Mouse (Mus musculus): ENCODE data around the gene Plac9a.
"Not testable (repeated sequence)": the region's sequence is repeated elsewhere in the genome, so short reads cannot be mapped to it uniquely, and the experiment has no call there.

Gene Plac9a

GRCm38 (mm10) chr14:25903000-25903399 is at the start of gene Plac9a:
Gene Plac9a (minus strand): TSS chr14:25903100.
- DNase-seq (ENCODE audit: low read depth, low spot score): not testable (repeated sequence)

- not testable (repeated sequence) for DNase-seq (ENCODE audit: low read depth, low spot score)
Observed at GRCm38 (mm10) chr14:25938004-25938403, 35.1 kb upstream of the Plac9a start, which contains the start of gene Cphx1. Gene Cphx1 (plus strand): TSS chr14:25938304.

- not testable (repeated sequence) for DNase-seq (ENCODE audit: low read depth, low spot score)
Observed at GRCm38 (mm10) chr14:25936867-25937630, 34.1 kb upstream of the Plac9a start.

GRCm38 (mm10) chr14:25927562-25927881 is 24.6 kb upstream of the Plac9a start, which contains the start of gene Tmem254a:
Gene Tmem254a (minus strand): TSS chr14:25927672.
- DNase-seq (ENCODE audit: low read depth, low spot score): not testable (repeated sequence)

- DNase-seq (ENCODE audit: low read depth, low spot score): not testable (repeated sequence)
Observed at GRCm38 (mm10) chr14:25926814-25927561, 24.1 kb upstream of the Plac9a start.

GRCm38 (mm10) chr14:25918427-25919170 is 15.7 kb upstream of the Plac9a start:
- DNase-seq (ENCODE audit: low read depth, low spot score): not testable (repeated sequence)

GRCm38 (mm10) chr14:25908976-25909375 is 6.1 kb upstream of the Plac9a start:
- not testable (repeated sequence) for DNase-seq (ENCODE audit: low read depth, low spot score)

- DNase-seq (ENCODE audit: low read depth, low spot score): not testable (repeated sequence)
Observed at GRCm38 (mm10) chr14:25907272-25907671, 4.4 kb upstream of the Plac9a start.

GRCm38 (mm10) chr14:25905243-25905642 is 2.3 kb upstream of the Plac9a start:
- not testable (repeated sequence) for DNase-seq (ENCODE audit: low read depth, low spot score)

GRCm38 (mm10) chr14:25895686-25896085 is 7.2 kb downstream of the Plac9a start:
- not testable (repeated sequence) for DNase-seq (ENCODE audit: low read depth, low spot score)

GRCm38 (mm10) chr14:25894566-25894965 is 8.3 kb downstream of the Plac9a start:
- DNase-seq (ENCODE audit: low read depth, low spot score): not testable (repeated sequence)

GRCm38 (mm10) chr14:25885886-25886285 is 17.0 kb downstream of the Plac9a start:
- DNase-seq (ENCODE audit: low read depth, low spot score): not testable (repeated sequence)

- DNase-seq (ENCODE audit: low read depth, low spot score): not testable (repeated sequence)
Observed at GRCm38 (mm10) chr14:25881769-25882168, 21.1 kb downstream of the Plac9a start.

GRCm38 (mm10) chr14:25876640-25877039 is 26.3 kb downstream of the Plac9a start:
- not testable (repeated sequence) for DNase-seq (ENCODE audit: low read depth, low spot score)

GRCm38 (mm10) chr14:25872461-25873415 is 30.2 kb downstream of the Plac9a start:
- DNase-seq (ENCODE audit: low read depth, low spot score): no peak

- DNase-seq (ENCODE audit: low read depth, low spot score): peak; percentile 79
Observed at GRCm38 (mm10) chr14:25869135-25869878, 33.6 kb downstream of the Plac9a start.

- DNase-seq (ENCODE audit: low read depth, low spot score): peak; percentile 28
Observed at GRCm38 (mm10) chr14:25868706-25869105, 34.2 kb downstream of the Plac9a start.

- no peak for DNase-seq (ENCODE audit: low read depth, low spot score)
Observed at GRCm38 (mm10) chr14:25867834-25868233, 35.1 kb downstream of the Plac9a start.

- no peak for DNase-seq (ENCODE audit: low read depth, low spot score)
Observed at GRCm38 (mm10) chr14:25866832-25867231, 36.1 kb downstream of the Plac9a start.

GRCm38 (mm10) chr14:25866384-25866783 is 36.5 kb downstream of the Plac9a start:
- no peak for DNase-seq (ENCODE audit: low read depth, low spot score)

Data from R1 (cell line).